9 mouse cellular contexts compared by ENCODE assay signal in the genomic region with DNA sequence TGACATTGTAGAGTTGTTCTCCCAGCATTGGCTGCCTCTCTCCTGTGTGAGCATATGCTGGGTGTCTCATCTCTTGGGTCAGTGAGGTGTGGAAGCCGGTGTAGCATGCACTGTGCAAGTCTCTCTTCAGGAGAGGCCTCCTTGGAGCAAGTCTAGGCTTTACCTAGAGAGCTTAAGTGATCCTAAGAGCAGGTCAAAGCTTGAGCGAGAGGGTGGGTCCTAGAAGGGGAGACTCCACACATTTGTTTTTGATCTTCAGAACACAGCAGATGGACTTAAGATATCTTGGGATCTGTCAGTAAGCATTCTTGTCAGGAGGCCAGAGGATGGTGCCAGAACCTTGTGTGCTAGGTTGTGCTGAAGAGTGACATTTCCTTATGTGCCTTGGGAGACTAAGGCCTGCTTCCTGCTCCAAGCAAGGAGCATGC.
DNase-seq lines count a peak whose midpoint lies in the region; ATAC-seq and TF ChIP-seq lines count a peak whose summit lies in the region.
"Had no signal": no experiment of that assay in that cellular context is flagged by ENCODE, and none has a peak within 500 bp of the region (broad histone marks: within the 10 kb centered on the region; RNA-seq: fewer than 3 reads in every experiment).

No protein-coding gene starts in this region.

- H3K9ac ChIP-seq in kidney, embryonic 16.5 days (replicated peaks; ENCODE audit: low read length), result no peak overlapping the region
- H3K9ac ChIP-seq in stomach, postnatal 0 days (ENCODE audit: low read length), result no peak overlapping the region
- H3K9ac ChIP-seq: embryonic facial prominence, embryonic 13.5 days had no signal

- TF ChIP-seq CTCF in stomach, postnatal 0 days (IDR thresholded peaks at IDR 0.05; ENCODE audit: low read depth), result peak; percentile 55

- no peak overlapping the region for H3K4me3 ChIP-seq in kidney, embryonic 16.5 days (ENCODE audit: low read length)
- no peak overlapping the region for H3K4me3 ChIP-seq in stomach, postnatal 0 days (ENCODE audit: low read depth, low read length)
- H3K4me3 ChIP-seq: embryonic facial prominence, embryonic 13.5 days had no signal

- H3K4me2 ChIP-seq in kidney, embryonic 16.5 days (replicated peaks; ENCODE audit: low read depth, low read length), result no peak overlapping the region
- H3K4me2 ChIP-seq in stomach, postnatal 0 days (replicated peaks; ENCODE audit: low read depth), result no peak overlapping the region
- H3K4me2 ChIP-seq: embryonic facial prominence, embryonic 13.5 days had no signal

- H3K4me1 ChIP-seq in kidney, embryonic 16.5 days (ENCODE audit: insufficient read depth, low read length), result peaks cover 15% of the 10 kb centered on the region; the same call in 1 of the 2 replicates
- H3K4me1 ChIP-seq in stomach, postnatal 0 days (replicated peaks; ENCODE audit: control insufficient read depth, insufficient read depth), result 0 out of 2 replicates have a peak, but pooled peaks cover 4% of the 10 kb centered on the region

- H3K27me3 ChIP-seq in kidney, embryonic 16.5 days (ENCODE audit: insufficient read depth, low read length), result no peaks in the 10 kb centered on the region
- no peaks in the 10 kb centered on the region for H3K27me3 ChIP-seq in stomach, postnatal 0 days (ENCODE audit: control insufficient read depth, insufficient read depth, low read length)
- H3K27me3 ChIP-seq: embryonic facial prominence, embryonic 13.5 days had no signal

- peak; percentile 18 for TF ChIP-seq EP300 in stomach, postnatal 0 days (optimal IDR thresholded peaks at IDR 0.05)

- peak; percentile 51; the same call in 1 of the 2 replicates for ATAC-seq in kidney, embryonic 16.5 days (ENCODE audit: low FRiP score, low TSS enrichment)
- ATAC-seq in stomach, postnatal 0 days (ENCODE audit: low FRiP score, low TSS enrichment), result peak; percentile 45; the same call in 1 of the 2 replicates

- DNase-seq in adrenal gland, postnatal 14 days, result peak; percentile 35
- no peak for DNase-seq in adrenal gland, adult 8-10 months
- DNase-seq in urinary bladder, postnatal 14 days (ENCODE audit: low spot score), result peak; percentile 75
- DNase-seq in urinary bladder, postnatal 25 days (ENCODE audit: low spot score), result no peak
- DNase-seq in stomach, postnatal 0 days (ENCODE audit: low spot score), result no peak
- no peak for DNase-seq in retina, embryonic 14.5 days (ENCODE audit: low spot score)
- DNase-seq in yolk sac, embryonic 10.5 days (ENCODE audit: low spot score), result no peak

- H3K36me3 ChIP-seq in kidney, embryonic 16.5 days (ENCODE audit: insufficient read depth, low read length), result no peaks in the 10 kb centered on the region
- H3K36me3 ChIP-seq in stomach, postnatal 0 days (ENCODE audit: control insufficient read depth, insufficient read depth, low read length), result no peaks in the 10 kb centered on the region
- H3K36me3 ChIP-seq: embryonic facial prominence, embryonic 13.5 days had no signal

- H3K27ac ChIP-seq in kidney, embryonic 16.5 days (ENCODE audit: low read length), result no peak overlapping the region
- peak overlapping the region; percentile 56 for H3K27ac ChIP-seq in stomach, postnatal 0 days (replicated peaks)
- H3K27ac ChIP-seq: embryonic facial prominence, embryonic 13.5 days had no signal

- no peaks in the 10 kb centered on the region for H3K9me3 ChIP-seq in kidney, embryonic 16.5 days (ENCODE audit: low read length)
- H3K9me3 ChIP-seq in stomach, postnatal 0 days (ENCODE audit: control insufficient read depth, low read length), result no peaks in the 10 kb centered on the region
- H3K9me3 ChIP-seq: embryonic facial prominence, embryonic 13.5 days had no signal

- 70% methylated on average over 2 of the region's 2 CpGs for WGBS in kidney, embryonic 16.5 days
- WGBS in stomach, postnatal 0 days, result 69% methylated on average over 2 of the region's 2 CpGs

Comparison
In these comparisons a context has a peak if more than half of its experiments do, and no peak if none do; other contexts are left out.
1. DNase-seq: peak in adrenal gland, postnatal 14 days (single experiment) and urinary bladder, postnatal 14 days (single experiment); none in adrenal gland, adult 8-10 months (single experiment), urinary bladder, postnatal 25 days (single experiment), stomach, postnatal 0 days (single experiment), retina, embryonic 14.5 days (single experiment) and yolk sac, embryonic 10.5 days (single experiment).